Mouse (Mus musculus) left cerebral cortex, adult 8-10 months (tissue): ENCODE measurements around the gene Mcrip2. TPM values are rescaled to one million over a fixed set of nuclear protein-coding genes. Genes with fewer than 3 reads are reported as not detected.

ENCODE experiments used
- DNase-seq, 2 experiments: peaks; one replicate each; pipeline ENCODE4 v3.0.0; 2022; ENCODE audit warnings: low spot score in 2 of 2
- microRNA-seq, 2 experiments: library from miRNA; unstranded; fragments of <30 nt; microRNA quantifications; one replicate each; pipeline ENCODE4 v1.2.0; 2022
- total RNA-seq, 4 experiments: library from RNA; stranded (reverse); gene quantifications; 2 replicates each; pipeline ENCODE4 v1.2.4; 2022

Mcrip2 gene
- total RNA-seq, 4 experiments from 2014 or later, result 16.8 to 25.2 (median 19.0) TPM

- no peak for DNase-seq
These were observed 49.4 kb downstream of the Mcrip2 start for GRCm38 (mm10) chr17:25818851-25819780.

- DNase-seq, result no peak
These were observed 50.9 kb downstream of the Mcrip2 start for GRCm38 (mm10) chr17:25817662-25818061.

Small RNA genes lying within 50 kb of the gene (microRNA-seq; reads per million reads assigned to microRNA genes)
- gene Mir3082, result 2.2 to 5.0 reads per million in 2 experiments

Other genes starting within 250 kb of the Mcrip2 start
- 100 to 1,000 TPM; 125 to 148 (median 137) TPM for gene Gng13, start 151.6 kb downstream of the Mcrip2 start, total RNA-seq
- 1 to 10 TPM; 1.8 to 3.1 (median 2.1) TPM for gene Chtf18, start 141.3 kb downstream of the Mcrip2 start, total RNA-seq
- gene Rpusd1, start 141.1 kb downstream of the Mcrip2 start, total RNA-seq, result 10 to 100 TPM; 55.9 to 61.2 (median 58.2) TPM
- 1 to 10 TPM in 1 of 4 experiments, under 1 TPM in 3; 0.30 to 1.1 (median 0.70) TPM for gene Mslnl, start 132.7 kb downstream of the Mcrip2 start, total RNA-seq
- gene Msln, start 114.4 kb downstream of the Mcrip2 start, total RNA-seq, result 1 to 10 TPM; 2.3 to 4.9 (median 2.6) TPM
- 10 to 100 TPM; 32.1 to 40.6 (median 37.2) TPM for gene Narfl, start 95.0 kb downstream of the Mcrip2 start, total RNA-seq
- gene Haghl, start 83.1 kb downstream of the Mcrip2 start, total RNA-seq, result 100 to 1,000 TPM; 120 to 140 (median 140) TPM
- under 1 TPM in 3 of 4 experiments, not detected in 1; 0.37 to 0.84 (median 0.37) TPM for gene Ccdc78, start 82.2 kb downstream of the Mcrip2 start, total RNA-seq
- gene Fam173a, start 75.9 kb downstream of the Mcrip2 start, total RNA-seq, result 10 to 100 TPM; 83.6 to 99.1 (median 88.6) TPM
- 1 to 10 TPM in 2 of 4 experiments, not detected in 2; 1.8 to 3.3 TPM for gene AC134908.4, start 73.1 kb downstream of the Mcrip2 start, total RNA-seq
- 10 to 100 TPM; 83.0 to 89.4 (median 88.3) TPM for gene Metrn, start 71.6 kb downstream of the Mcrip2 start, total RNA-seq
- gene Fbxl16, start 59.7 kb downstream of the Mcrip2 start, total RNA-seq, result 100 to 1,000 TPM; 603 to 725 (median 681) TPM
- gene Wdr24, start 45.1 kb downstream of the Mcrip2 start, total RNA-seq, result 10 to 100 TPM; 22.1 to 28.5 (median 26.8) TPM
- gene Jmjd8, start 39.9 kb downstream of the Mcrip2 start, total RNA-seq, result 10 to 100 TPM; 52.6 to 63.8 (median 56.4) TPM
- gene Stub1, start 35.4 kb downstream of the Mcrip2 start, total RNA-seq, result 100 to 1,000 TPM; 168 to 175 (median 172) TPM
- gene Rhbdl1, start 31.5 kb downstream of the Mcrip2 start, total RNA-seq, result 10 to 100 TPM; 32.6 to 42.3 (median 37.5) TPM
- 10 to 100 TPM; 19.4 to 25.5 (median 21.2) TPM for gene Gm20683, start 27.0 kb downstream of the Mcrip2 start, total RNA-seq
- 10 to 100 TPM; 59.9 to 86.5 (median 78.9) TPM for gene Rhot2, start 23.9 kb downstream of the Mcrip2 start, total RNA-seq
- gene Wdr90, start 7.3 kb downstream of the Mcrip2 start, total RNA-seq, result 10 to 100 TPM; 23.4 to 29.1 (median 24.5) TPM
- gene Mettl26, start 6.3 kb upstream of the Mcrip2 start, total RNA-seq, result 10 to 100 TPM; 31.4 to 37.3 (median 34.6) TPM
- 1 to 10 TPM; 1.4 to 3.2 (median 1.5) TPM for gene Wfikkn1, start 12.1 kb upstream of the Mcrip2 start, total RNA-seq
- gene Rab40c, start 51.0 kb upstream of the Mcrip2 start, total RNA-seq, result 10 to 100 TPM; 39.7 to 46.1 (median 45.1) TPM
- 100 to 1,000 TPM; 104 to 113 (median 104) TPM for gene Pigq, start 76.2 kb upstream of the Mcrip2 start, total RNA-seq
- under 1 TPM; 0.41 to 0.74 (median 0.48) TPM for gene Nhlrc4, start 76.2 kb upstream of the Mcrip2 start, total RNA-seq
- gene A930017K11Rik, start 83.8 kb upstream of the Mcrip2 start, total RNA-seq, result 1 to 10 TPM in 3 of 4 experiments, under 1 TPM in 1; 0.63 to 1.8 (median 1.4) TPM
- gene Capn15, start 117.0 kb upstream of the Mcrip2 start, total RNA-seq, result 10 to 100 TPM; 34.3 to 50.9 (median 46.4) TPM
- 10 to 100 TPM; 89.1 to 97.8 (median 95.8) TPM for gene Rab11fip3, start 200.8 kb upstream of the Mcrip2 start, total RNA-seq
- 10 to 100 TPM; 29.1 to 35.8 (median 31.0) TPM for gene Decr2, start 221.6 kb upstream of the Mcrip2 start, total RNA-seq
- gene Nme4, start 226.8 kb upstream of the Mcrip2 start, total RNA-seq, result 1 to 10 TPM; 2.9 to 5.5 (median 4.6) TPM
- gene Tmem8, start 244.5 kb upstream of the Mcrip2 start, total RNA-seq, result 10 to 100 TPM; 13.0 to 16.3 (median 15.4) TPM